Mouse (Mus musculus): ENCODE data around the gene Gm3383.
"Not testable (repeated sequence)": the region's sequence is repeated elsewhere in the genome, so short reads cannot be mapped to it uniquely, and the experiment has no call there.

Gm3383 gene

GRCm38 (mm10) chr14:5807882-5808281 lies at the start of gene Gm3383:
Gm3383 (minus strand) TSS chr14:5807982.
- DNase-seq (ENCODE audit: low read depth in 2 of 2, low spot score in 2 of 2), result not testable (repeated sequence)

- not testable (repeated sequence) for DNase-seq (ENCODE audit: low read depth in 2 of 2, low spot score in 2 of 2)
These were observed 48.1 kb upstream of the Gm3383 start for GRCm38 (mm10) chr14:5855911-5856310.

- DNase-seq (ENCODE audit: low read depth in 2 of 2, low spot score in 2 of 2), result not testable (repeated sequence)
These were observed 22.4 kb upstream of the Gm3383 start, which contains the start of gene Gm3424 for GRCm38 (mm10) chr14:5830229-5830628. Gm3424 (minus strand) TSS chr14:5830329.

GRCm38 (mm10) chr14:5812699-5813356 lies 5.0 kb upstream of the Gm3383 start:
- DNase-seq (ENCODE audit: low read depth in 2 of 2, low spot score in 2 of 2), result not testable (repeated sequence)

GRCm38 (mm10) chr14:5741477-5741876 lies 66.3 kb downstream of the Gm3383 start, which contains the start of gene Gm3373:
Gm3373 (minus strand) TSS chr14:5741577.
- not testable (repeated sequence) for DNase-seq (ENCODE audit: low read depth in 2 of 2, low spot score in 2 of 2)

- DNase-seq (ENCODE audit: low read depth in 2 of 2, low spot score in 2 of 2), result not testable (repeated sequence)
These were observed 120.4 kb downstream of the Gm3383 start, which contains the start of gene Gm9603 for GRCm38 (mm10) chr14:5687357-5687756. Gm9603 (minus strand) TSS chr14:5687457.

GRCm38 (mm10) chr14:5632928-5633327 lies 174.9 kb downstream of the Gm3383 start, which contains the start of gene Gm8265:
Gm8265 (minus strand) TSS chr14:5633028.
- not testable (repeated sequence) for DNase-seq (ENCODE audit: low read depth in 2 of 2, low spot score in 2 of 2)
